Mouse (Mus musculus): Measurements from ENCODE around the gene Rtn4rl1.
A peak's percentile ranks its signal among the peaks of the same experiment; 100 is the strongest.

Rtn4rl1 gene

GRCm38 (mm10) chr11:75193256-75194071 lies at the start of gene Rtn4rl1:
TSS of gene Rtn4rl1 (plus strand) at chr11:75193783.
- DNase-seq (ENCODE audit: low read depth), result peak; percentile 89

- no peak for DNase-seq (ENCODE audit: low read depth)
Observed at GRCm38 (mm10) chr11:75145841-75146240, 47.7 kb upstream of the Rtn4rl1 start.

GRCm38 (mm10) chr11:75147106-75147845 lies 46.3 kb upstream of the Rtn4rl1 start:
- no peak for DNase-seq (ENCODE audit: low read depth)

- no peak for DNase-seq (ENCODE audit: low read depth)
Observed at GRCm38 (mm10) chr11:75147846-75148168, 45.8 kb upstream of the Rtn4rl1 start.

- no peak for DNase-seq (ENCODE audit: low read depth)
Observed at GRCm38 (mm10) chr11:75148332-75149035, 45.1 kb upstream of the Rtn4rl1 start.

GRCm38 (mm10) chr11:75150346-75150745 lies 43.2 kb upstream of the Rtn4rl1 start:
- DNase-seq (ENCODE audit: low read depth), result no peak

GRCm38 (mm10) chr11:75152603-75153557 lies 40.7 kb upstream of the Rtn4rl1 start:
- no peak for DNase-seq (ENCODE audit: low read depth)

- no peak for DNase-seq (ENCODE audit: low read depth)
Observed at GRCm38 (mm10) chr11:75154053-75154585, 39.5 kb upstream of the Rtn4rl1 start.

GRCm38 (mm10) chr11:75155985-75156384 lies 37.6 kb upstream of the Rtn4rl1 start:
- no peak for DNase-seq (ENCODE audit: low read depth)

GRCm38 (mm10) chr11:75156416-75156815 lies 37.2 kb upstream of the Rtn4rl1 start:
- DNase-seq (ENCODE audit: low read depth), result no peak

- DNase-seq (ENCODE audit: low read depth), result no peak
Observed at GRCm38 (mm10) chr11:75157037-75157436, 36.5 kb upstream of the Rtn4rl1 start.

- DNase-seq (ENCODE audit: low read depth), result no peak
Observed at GRCm38 (mm10) chr11:75157901-75158300, 35.7 kb upstream of the Rtn4rl1 start.

- no peak for DNase-seq (ENCODE audit: low read depth)
Observed at GRCm38 (mm10) chr11:75158432-75158831, 35.2 kb upstream of the Rtn4rl1 start.

GRCm38 (mm10) chr11:75159564-75159963 lies 34.0 kb upstream of the Rtn4rl1 start:
- DNase-seq (ENCODE audit: low read depth), result no peak

- DNase-seq (ENCODE audit: low read depth), result no peak
Observed at GRCm38 (mm10) chr11:75160954-75161353, 32.6 kb upstream of the Rtn4rl1 start.

- DNase-seq (ENCODE audit: low read depth), result no peak
Observed at GRCm38 (mm10) chr11:75161417-75162008, 32.1 kb upstream of the Rtn4rl1 start.

- DNase-seq (ENCODE audit: low read depth), result no peak
Observed at GRCm38 (mm10) chr11:75162591-75163080, 30.9 kb upstream of the Rtn4rl1 start.

- DNase-seq (ENCODE audit: low read depth), result no peak
Observed at GRCm38 (mm10) chr11:75163379-75163778, 30.2 kb upstream of the Rtn4rl1 start.

- DNase-seq (ENCODE audit: low read depth), result no peak
Observed at GRCm38 (mm10) chr11:75164051-75164450, 29.5 kb upstream of the Rtn4rl1 start.

- DNase-seq (ENCODE audit: low read depth), result no peak
Observed at GRCm38 (mm10) chr11:75164750-75165149, 28.8 kb upstream of the Rtn4rl1 start.
